ENCODE assay signal across 28 mouse cellular contexts in the genomic region with DNA sequence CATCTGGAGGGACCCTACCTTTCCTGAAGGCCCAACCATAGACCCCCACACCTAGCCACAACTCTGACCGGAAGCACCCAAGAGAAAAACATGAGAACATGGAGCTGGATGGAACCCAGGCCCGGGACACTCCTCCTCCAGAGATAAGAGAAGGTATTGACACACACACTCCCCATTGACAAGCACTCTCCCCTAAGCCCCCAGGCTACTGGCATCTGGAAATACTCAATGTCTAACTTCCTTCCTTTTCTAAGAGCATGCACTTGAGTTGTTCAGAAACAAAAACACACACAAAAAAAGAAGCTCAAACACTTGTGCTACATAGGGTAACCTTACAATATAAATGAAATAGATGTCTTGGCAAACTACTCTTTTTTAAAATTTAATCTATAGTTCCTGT.
DNase-seq lines count a peak whose midpoint lies in the region; ATAC-seq lines count a peak whose summit lies in the region.
"Had no signal": no experiment of that assay in that cellular context is flagged by ENCODE, and none has a peak within 500 bp of the region (broad histone marks: within the 10 kb centered on the region; RNA-seq: fewer than 3 reads in every experiment).

No protein-coding gene starts in this region.

- intact Hi-C loops in heart, postnatal 10 days (cut with DNase I) = no loop called here

- ATAC-seq in heart, embryonic 11.5 days (replicated peaks; ENCODE audit: insufficient number of reproducible peaks, low FRiP score, low TSS enrichment) = peak; percentile 72
- no peak; the same call in 1 of the 2 replicates for ATAC-seq in embryonic facial prominence, embryonic 11.5 days (replicated peaks; ENCODE audit: insufficient number of reproducible peaks, low FRiP score, low TSS enrichment, low read depth)
- ATAC-seq in limb, embryonic 12.5 days (ENCODE audit: insufficient number of reproducible peaks, insufficient read depth, low FRiP score, low TSS enrichment, low read depth) = 0 out of 2 replicates have a peak, but pooled peaks have one; percentile 31
- ATAC-seq: CD4-positive, CD25-positive, alpha-beta regulatory T cell, adult 4 months; hindbrain, embryonic 16.5 days; intestine, embryonic 15.5 days; midbrain, embryonic 16.5 days had no signal

- no peak overlapping the region for H3K27ac ChIP-seq in heart, embryonic 11.5 days (ENCODE audit: low read depth, low read length)
- no peak overlapping the region for H3K27ac ChIP-seq in embryonic facial prominence, embryonic 11.5 days (replicated peaks; ENCODE audit: low read depth, low read length)
- H3K27ac ChIP-seq in limb, embryonic 12.5 days = no peak overlapping the region
- H3K27ac ChIP-seq: intestine, embryonic 15.5 days; layer of hippocampus, adult 2 months; liver, embryonic 14.5 days had no signal

- H3K36me3 ChIP-seq in heart, embryonic 11.5 days (ENCODE audit: control insufficient read depth, insufficient read depth, low read length) = no peaks in the 10 kb centered on the region
- H3K36me3 ChIP-seq in embryonic facial prominence, embryonic 11.5 days (replicated peaks; ENCODE audit: control insufficient read depth, insufficient read depth, low read depth, low read length) = no peaks in the 10 kb centered on the region
- H3K36me3 ChIP-seq in limb, embryonic 12.5 days = no peaks in the 10 kb centered on the region
- H3K36me3 ChIP-seq: intestine, embryonic 15.5 days had no signal

- no peak overlapping the region for H3K4me3 ChIP-seq in heart, embryonic 11.5 days (ENCODE audit: low read depth, low read length)
- H3K4me3 ChIP-seq in embryonic facial prominence, embryonic 11.5 days (ENCODE audit: low read depth, low read length) = no peak overlapping the region
- no peak overlapping the region for H3K4me3 ChIP-seq in limb, embryonic 12.5 days (replicated peaks)
- H3K4me3 ChIP-seq: erythroblast, embryonic 14.5 days; intestine, embryonic 15.5 days; layer of hippocampus, adult 2 months had no signal

- no peaks in the 10 kb centered on the region for H3K9me3 ChIP-seq in heart, embryonic 11.5 days (replicated peaks; ENCODE audit: control insufficient read depth, low read length)
- no peaks in the 10 kb centered on the region for H3K9me3 ChIP-seq in embryonic facial prominence, embryonic 11.5 days (replicated peaks; ENCODE audit: control insufficient read depth, low read length)
- no peaks in the 10 kb centered on the region for H3K9me3 ChIP-seq in limb, embryonic 12.5 days
- H3K9me3 ChIP-seq: intestine, embryonic 15.5 days had no signal

- H3K27me3 ChIP-seq in heart, embryonic 11.5 days (ENCODE audit: control insufficient read depth, insufficient read depth, low read length) = no peaks in the 10 kb centered on the region
- H3K27me3 ChIP-seq in embryonic facial prominence, embryonic 11.5 days (ENCODE audit: control insufficient read depth, insufficient read depth, low read length) = no peaks in the 10 kb centered on the region
- H3K27me3 ChIP-seq in limb, embryonic 12.5 days = no peaks in the 10 kb centered on the region
- H3K27me3 ChIP-seq: intestine, embryonic 15.5 days had no signal

- peaks cover 2% of the 10 kb centered on the region; the same call in 1 of the 2 replicates for H3K4me1 ChIP-seq in heart, embryonic 11.5 days (ENCODE audit: control insufficient read depth, insufficient read depth, low read length)
- H3K4me1 ChIP-seq in embryonic facial prominence, embryonic 11.5 days (ENCODE audit: control insufficient read depth, insufficient read depth, low read length) = no peaks in the 10 kb centered on the region
- H3K4me1 ChIP-seq in limb, embryonic 12.5 days (replicated peaks) = no peaks in the 10 kb centered on the region
- H3K4me1 ChIP-seq: intestine, embryonic 15.5 days had no signal

- no peak overlapping the region for H3K9ac ChIP-seq in heart, embryonic 11.5 days (ENCODE audit: low read depth, low read length)
- no peak overlapping the region for H3K9ac ChIP-seq in embryonic facial prominence, embryonic 11.5 days (replicated peaks; ENCODE audit: low read length)
- no peak overlapping the region for H3K9ac ChIP-seq in limb, embryonic 12.5 days (replicated peaks)
- H3K9ac ChIP-seq: intestine, embryonic 15.5 days; liver, embryonic 14.5 days had no signal

- 17% methylated on average over 2 of the region's 2 CpGs for WGBS in heart, embryonic 11.5 days (ENCODE audit: insufficient replicate concordance)
- WGBS in embryonic facial prominence, embryonic 11.5 days = 21% methylated on average over 2 of the region's 2 CpGs
- WGBS in limb, embryonic 12.5 days = 33% methylated on average over 2 of the region's 2 CpGs

- DNase-seq in heart, postnatal 10 days = no peak
- DNase-seq in embryo, embryonic 10 days (ENCODE audit: low spot score) = peak; percentile 42
- DNase-seq in embryonic facial prominence, embryonic 11.5 days (ENCODE audit: low spot score) = peak; percentile 61
- DNase-seq in layer of hippocampus, adult 11-12 months (ENCODE audit: low spot score) = no peak
- DNase-seq in ovary, postnatal 14 days (ENCODE audit: low spot score) = no peak
- DNase-seq: adrenal gland, postnatal 25 days; cerebellum, adult 11-12 months; cerebellum, postnatal 10 days; gastrocnemius, postnatal 14 days; kidney, adult 8-10 months; kidney, postnatal 25 days; liver; lung, adult 2 months; lung, postnatal 10 days; right cerebral cortex, adult 18-20 months; spleen, adult 18-20 months; thymus, adult 2 months; thymus, postnatal 36 days had no signal

- H3K4me2 ChIP-seq in heart, embryonic 11.5 days = no peak overlapping the region
- no peak overlapping the region for H3K4me2 ChIP-seq in embryonic facial prominence, embryonic 11.5 days (ENCODE audit: low read depth, low read length)
- H3K4me2 ChIP-seq in limb, embryonic 12.5 days = no peak overlapping the region
- H3K4me2 ChIP-seq: intestine, embryonic 15.5 days; midbrain, embryonic 11.5 days had no signal

Comparison
In these comparisons a context has a peak if more than half of its experiments do, and no peak if none do; other contexts are left out.
1. DNase-seq: peak in embryo, embryonic 10 days (single experiment) and embryonic facial prominence, embryonic 11.5 days (single experiment); none in heart, postnatal 10 days (0 of 2), layer of hippocampus, adult 11-12 months (single experiment) and ovary, postnatal 14 days (single experiment).